Mouse (Mus musculus) ES-E14 (cell line): ENCODE measurements at regions not wholly inside any gene's neighbourhood (a gene's known extent, or its start where the extent isn't known, plus 50 kb on each side); places are given as distances from the start of the nearest gene placed in this dataset.

Experiments
- DNase-seq: peaks from one replicate; pipeline ENCODE4 v3.0.0-alpha.2; 2013; ENCODE audit warnings: low read depth, low spot score
- H3K27ac ChIP-seq: 2 replicates; pipeline ENCODE4 v1.5.1; 2012; ENCODE audit warnings: low read depth, mild to moderate bottlenecking, low read length, moderate library complexity, mixed read lengths; ENCODE audit not compliant: poor library complexity, insufficient read depth, severe bottlenecking
- H3K36me3 ChIP-seq: 2 replicates; pipeline ENCODE4 v1.6.1; 2012; ENCODE audit warnings: mild to moderate bottlenecking, low read length, moderate library complexity, mixed read lengths; ENCODE audit not compliant: control insufficient read depth, poor library complexity, insufficient read depth, severe bottlenecking
- H3K4me1 ChIP-seq, 2 experiments: fragments of 150-350 bp in 1 of 2; sonication (generic) in 1 of 2; 2 replicates each; pipeline ENCODE4 v1.6.1; 2012; ENCODE audit warnings: low read length in 2 of 2, mild to moderate bottlenecking in 1 of 2, mixed read lengths in 1 of 2; ENCODE audit not compliant: control insufficient read depth in 2 of 2, insufficient read depth in 2 of 2, poor library complexity in 1 of 2
- H3K4me3 ChIP-seq, 2 experiments: fragments of 150-350 bp in 1 of 2; sonication (generic) in 1 of 2; 2 replicates each; pipeline ENCODE4 v1.5.1; 2012; ENCODE audit warnings: low read length in 2 of 2, low read depth in 1 of 2, mild to moderate bottlenecking in 1 of 2, mixed read lengths in 1 of 2; ENCODE audit not compliant: insufficient read depth in 1 of 2, poor library complexity in 1 of 2, severe bottlenecking in 1 of 2
- H3K9ac ChIP-seq: 2 replicates; pipeline ENCODE4 v1.6.1; 2012; ENCODE audit warnings: low read depth, mild to moderate bottlenecking, low read length, mixed read lengths; ENCODE audit not compliant: poor library complexity, insufficient read depth, severe bottlenecking
- H3K9me3 ChIP-seq: fragments of 150-350 bp; sonication (generic); 2 replicates; pipeline ENCODE4 v1.6.1; 2012; ENCODE audit warnings: low read depth, mild to moderate bottlenecking, low read length; ENCODE audit not compliant: control insufficient read depth, insufficient read depth
- CHD2 ChIP-seq: IDR thresholded peaks from 2 replicates; pipeline ENCODE4 v1.6.1; 2014; ENCODE audit warnings: mild to moderate bottlenecking, low read depth, low read length, inconsistent platforms
- HCFC1 ChIP-seq: IDR thresholded peaks from 2 replicates; pipeline ENCODE4 v1.6.1; 2012; ENCODE audit warnings: low read length, inconsistent platforms, borderline replicate concordance; ENCODE audit not compliant: insufficient read depth
- MAFK ChIP-seq: IDR thresholded peaks from 2 replicates; pipeline ENCODE4 v1.6.1; 2014; ENCODE audit warnings: mild to moderate bottlenecking, low read depth, low read length, inconsistent platforms; ENCODE audit not compliant: insufficient read depth
- ZC3H11A ChIP-seq: IDR thresholded peaks from 2 replicates; pipeline ENCODE4 v1.6.1; 2012; ENCODE audit warnings: low read depth, mild to moderate bottlenecking, inconsistent platforms, low read length, borderline replicate concordance
- ZNF384 ChIP-seq: IDR thresholded peaks from 2 replicates; pipeline ENCODE4 v1.6.1; 2012; ENCODE audit warnings: low read depth, low read length, inconsistent platforms
- in situ Hi-C, 2 experiments: fragments of 600-800 bp; cut with MboI; formaldehyde crosslinking; loops; one replicate each; pipeline ENCODE4 v1.15.1; 2025; ENCODE audit warnings: low sequenced_read_pairs in 2 of 2, inconsistent platforms in 1 of 2; ENCODE audit not compliant: unreplicated experiment in 2 of 2

- Histone ChIP-seq H3K9me3 (no peaks in the 10 kb centered on the region), H3K4me3 (no peak overlapping the region), H3K36me3 (no peaks in the 10 kb centered on the region), H3K27ac (no peak overlapping the region), H3K9ac (no peak overlapping the region), H3K4me1 (no peaks in the 10 kb centered on the region)
- TF ChIP-seq ZC3H11A (no peak), CHD2 (no peak), MAFK (no peak), HCFC1 (no peak)
- DNase-seq: no peak
- in situ Hi-C loops: no loop called here
These were observed 430.3 kb upstream of the Adamts16 start for GRCm38 (mm10) chr13:71271727-71272418.

GRCm38 (mm10) chr13:71270370-71270769 lies 428.8 kb upstream of the Adamts16 start:
- H3K36me3 ChIP-seq: no peaks in the 10 kb centered on the region
- H3K4me1 ChIP-seq: no peaks in the 10 kb centered on the region
- H3K27ac ChIP-seq: no peak overlapping the region
- no peaks in the 10 kb centered on the region for H3K9me3 ChIP-seq
- no peak overlapping the region for H3K9ac ChIP-seq
- no peak overlapping the region for H3K4me3 ChIP-seq
- no peak for DNase-seq
- in situ Hi-C loops: no loop called here
- TF ChIP-seq ZC3H11A: no peak
- no peak for TF ChIP-seq MAFK
- no peak for TF ChIP-seq HCFC1
- no peak for TF ChIP-seq CHD2
- TF ChIP-seq ZNF384: no peak

- H3K9ac ChIP-seq: no peak overlapping the region
- no peak for DNase-seq
- in situ Hi-C loops: no loop called here
- H3K4me1 ChIP-seq: no peaks in the 10 kb centered on the region
- H3K36me3 ChIP-seq: no peaks in the 10 kb centered on the region
- H3K9me3 ChIP-seq: no peaks in the 10 kb centered on the region
- no peak for TF ChIP-seq CHD2
- no peak for TF ChIP-seq HCFC1
- TF ChIP-seq ZC3H11A: no peak
- TF ChIP-seq ZNF384: no peak
- TF ChIP-seq MAFK: no peak
- no peak overlapping the region for H3K27ac ChIP-seq
- H3K4me3 ChIP-seq: no peak overlapping the region
These were observed 427.9 kb upstream of the Adamts16 start for GRCm38 (mm10) chr13:71269496-71269895.

GRCm38 (mm10) chr13:71263315-71263878 lies 421.8 kb upstream of the Adamts16 start:
- Histone ChIP-seq H3K4me1 (no peaks in the 10 kb centered on the region), H3K4me3 (no peak overlapping the region), H3K27ac (no peak overlapping the region), H3K36me3 (no peaks in the 10 kb centered on the region), H3K9me3 (no peaks in the 10 kb centered on the region), H3K9ac (no peak overlapping the region)
- DNase-seq: no peak
- in situ Hi-C loops: no loop called here
- TF ChIP-seq ZC3H11A (no peak), MAFK (no peak), HCFC1 (no peak), ZNF384 (no peak), CHD2 (no peak)
